Mouse (Mus musculus): Measurements from ENCODE around the gene Serpinf2. TPM values are rescaled to one million over a fixed set of nuclear protein-coding genes. Genes with fewer than 3 reads are reported as not detected.

Serpinf2 gene
- polyA plus RNA-seq, 1 experiment from 2014 or later = 0.08 TPM

- no peaks in the 10 kb centered on the region for H3K9me3 ChIP-seq
- H3K4me1 ChIP-seq = peaks cover 25% of the 10 kb centered on the region
- no peak overlapping the region for H3K9ac ChIP-seq
- H3K4me3 ChIP-seq = no peak overlapping the region
- no peak overlapping the region for H3K27ac ChIP-seq
- H3K27me3 ChIP-seq = no peaks in the 10 kb centered on the region
- H3K36me3 ChIP-seq = 0 out of 2 replicates have a peak, but pooled peaks cover 10% of the 10 kb centered on the region
- no peak overlapping the region for H3K4me2 ChIP-seq (replicated peaks)
- no peak for ATAC-seq (ENCODE audit: insufficient number of reproducible peaks, insufficient read depth, low FRiP score, low TSS enrichment)
- WGBS = 86% methylated on average over 6 of the region's 6 CpGs
Observed at GRCm38 (mm10) chr11:75465051-75465450, 25.7 kb upstream of the Serpinf2 start.

DNA sequence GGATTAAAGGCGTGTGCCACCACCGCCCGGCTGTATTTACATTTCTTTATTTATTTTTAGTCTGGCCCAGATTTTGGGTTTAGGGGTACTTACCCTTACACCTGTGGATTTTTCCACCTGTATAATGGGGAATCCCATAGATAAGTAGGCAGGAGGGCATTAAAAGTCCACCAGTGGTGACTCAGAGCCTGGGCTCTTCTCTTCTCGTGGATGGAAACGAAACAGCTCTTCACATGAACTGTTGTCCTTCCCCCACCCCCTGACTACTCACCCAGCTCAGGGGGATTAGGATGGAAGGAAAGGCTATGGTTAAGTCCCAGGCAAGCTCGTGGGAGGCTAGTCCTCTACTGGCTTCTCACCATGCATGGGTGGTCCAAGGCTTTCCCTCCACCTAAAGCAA lies 25.0 kb upstream of the Serpinf2 start:
- no peak overlapping the region for H3K4me3 ChIP-seq
- no peak for ATAC-seq (ENCODE audit: insufficient number of reproducible peaks, insufficient read depth, low FRiP score, low TSS enrichment)
- no peaks in the 10 kb centered on the region for H3K27me3 ChIP-seq
- H3K4me2 ChIP-seq (replicated peaks) = no peak overlapping the region
- peaks cover 31% of the 10 kb centered on the region for H3K4me1 ChIP-seq
- no peak overlapping the region for H3K9ac ChIP-seq
- 88% methylated on average over 6 of the region's 6 CpGs for WGBS
- 0 out of 2 replicates have a peak, but pooled peaks cover 10% of the 10 kb centered on the region for H3K36me3 ChIP-seq
- no peaks in the 10 kb centered on the region for H3K9me3 ChIP-seq
- no peak overlapping the region for H3K27ac ChIP-seq

DNA sequence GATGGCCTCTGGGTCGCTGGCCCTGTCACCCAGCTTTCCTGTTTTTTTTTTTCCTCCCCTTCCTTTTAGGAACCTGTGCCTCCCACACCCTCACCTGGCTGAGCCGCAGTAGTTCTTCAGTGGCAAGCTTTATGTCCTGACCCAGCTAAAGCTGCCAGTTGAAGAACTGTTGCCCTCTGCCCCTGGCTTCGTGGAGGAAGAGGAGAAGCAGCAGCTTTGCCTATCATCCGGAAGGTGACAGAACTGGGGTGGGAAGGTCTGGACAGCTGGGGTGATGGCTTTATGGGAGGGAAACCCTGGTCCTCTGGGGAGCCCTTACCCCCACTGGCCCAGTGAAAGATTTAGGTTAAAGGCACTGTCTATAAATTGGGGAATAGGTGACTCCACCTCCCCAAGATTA lies 24.2 kb upstream of the Serpinf2 start:
- H3K4me1 ChIP-seq = peaks cover 33% of the 10 kb centered on the region
- ATAC-seq (ENCODE audit: insufficient number of reproducible peaks, insufficient read depth, low FRiP score, low TSS enrichment) = no peak
- H3K4me3 ChIP-seq = no peak overlapping the region
- peak overlapping the region; percentile 81; the same call in 1 of the 2 replicates for H3K27ac ChIP-seq
- 60% methylated on average over 4 of the region's 4 CpGs for WGBS
- no peaks in the 10 kb centered on the region for H3K27me3 ChIP-seq
- 0 out of 2 replicates have a peak, but pooled peaks cover 10% of the 10 kb centered on the region for H3K36me3 ChIP-seq
- no peak overlapping the region for H3K9ac ChIP-seq
- H3K9me3 ChIP-seq = no peaks in the 10 kb centered on the region
- peak overlapping the region; percentile 98 for H3K4me2 ChIP-seq (replicated peaks)

GRCm38 (mm10) chr11:75462865-75463336 lies 23.5 kb upstream of the Serpinf2 start:
- ATAC-seq (ENCODE audit: insufficient number of reproducible peaks, insufficient read depth, low FRiP score, low TSS enrichment) = no peak
- WGBS = 0% methylated on average over 9 of the region's 9 CpGs

GRCm38 (mm10) chr11:75462253-75462783 lies 22.9 kb upstream of the Serpinf2 start:
- Histone ChIP-seq H3K4me2 (replicated peaks) (peak overlapping the region; percentile 98), H3K27me3 (no peaks in the 10 kb centered on the region), H3K36me3 (0 out of 2 replicates have a peak, but pooled peaks cover 10% of the 10 kb centered on the region), H3K4me1 (peaks cover 33% of the 10 kb centered on the region), H3K9me3 (no peaks in the 10 kb centered on the region), H3K9ac (peak overlapping the region; percentile 56), H3K4me3 (peak overlapping the region; percentile 69), H3K27ac (peak overlapping the region; percentile 81)
- ATAC-seq (ENCODE audit: insufficient number of reproducible peaks, insufficient read depth, low FRiP score, low TSS enrichment) = no peak
- WGBS = 4% methylated on average over 16 of the region's 16 CpGs

More at GRCm38 (mm10) chr11:75462865-75463336, 23.5 kb upstream of the Serpinf2 start:
- Histone ChIP-seq H3K4me3 (peak overlapping the region; percentile 69), H3K9me3 (no peaks in the 10 kb centered on the region), H3K9ac (no peak overlapping the region), H3K36me3 (0 out of 2 replicates have a peak, but pooled peaks cover 10% of the 10 kb centered on the region), H3K27me3 (no peaks in the 10 kb centered on the region), H3K4me1 (peaks cover 33% of the 10 kb centered on the region), H3K27ac (peak overlapping the region; percentile 81), H3K4me2 (replicated peaks) (peak overlapping the region; percentile 98)

GRCm38 (mm10) chr11:75461743-75462252 lies 22.4 kb upstream of the Serpinf2 start:
- Histone ChIP-seq H3K9ac (peak overlapping the region; percentile 56), H3K4me3 (peak overlapping the region; percentile 69), H3K27ac (peak overlapping the region; percentile 81), H3K4me1 (peaks cover 33% of the 10 kb centered on the region), H3K4me2 (replicated peaks) (peak overlapping the region; percentile 98), H3K9me3 (no peaks in the 10 kb centered on the region), H3K36me3 (0 out of 2 replicates have a peak, but pooled peaks cover 10% of the 10 kb centered on the region), H3K27me3 (no peaks in the 10 kb centered on the region)
- WGBS = under 1% methylated on average over 30 of the region's 30 CpGs
- 0 out of 2 replicates have a peak, but pooled peaks have one; percentile 1 for ATAC-seq (ENCODE audit: insufficient number of reproducible peaks, insufficient read depth, low FRiP score, low TSS enrichment)

GRCm38 (mm10) chr11:75460844-75461742 lies 21.7 kb upstream of the Serpinf2 start, which contains the start of gene Tlcd2:
Tlcd2 (plus strand) TSS chr11:75461715.
- Histone ChIP-seq H3K9me3 (no peaks in the 10 kb centered on the region), H3K27me3 (no peaks in the 10 kb centered on the region), H3K27ac (peak within 1 kb of the TSS; percentile 95), H3K4me1 (peaks cover 33% of the 10 kb centered on the region), H3K4me2 (replicated peaks) (peak within 1 kb of the TSS; percentile 98), H3K4me3 (peak within 1 kb of the TSS; percentile 69), H3K36me3 (0 out of 2 replicates have a peak, but pooled peaks cover 10% of the 10 kb centered on the region), H3K9ac (peak within 1 kb of the TSS; percentile 59)
- ATAC-seq (ENCODE audit: insufficient number of reproducible peaks, insufficient read depth, low FRiP score, low TSS enrichment) = peak; percentile 95
- WGBS = under 1% methylated on average over 46 of the region's 46 CpGs

- no peaks in the 10 kb centered on the region for H3K27me3 ChIP-seq
- H3K4me3 ChIP-seq = peak overlapping the region; percentile 69
- H3K4me2 ChIP-seq (replicated peaks) = peak overlapping the region; percentile 98
- H3K36me3 ChIP-seq = 0 out of 2 replicates have a peak, but pooled peaks cover 3% of the 10 kb centered on the region
- peak overlapping the region; percentile 59 for H3K9ac ChIP-seq
- peak overlapping the region; percentile 95 for H3K27ac ChIP-seq
- 2% methylated on average over 19 of the region's 19 CpGs for WGBS
- H3K9me3 ChIP-seq = no peaks in the 10 kb centered on the region
- no peak for ATAC-seq (ENCODE audit: insufficient number of reproducible peaks, insufficient read depth, low FRiP score, low TSS enrichment)
- H3K4me1 ChIP-seq = peaks cover 33% of the 10 kb centered on the region
Observed at GRCm38 (mm10) chr11:75460103-75460843, 20.9 kb upstream of the Serpinf2 start.

DNA sequence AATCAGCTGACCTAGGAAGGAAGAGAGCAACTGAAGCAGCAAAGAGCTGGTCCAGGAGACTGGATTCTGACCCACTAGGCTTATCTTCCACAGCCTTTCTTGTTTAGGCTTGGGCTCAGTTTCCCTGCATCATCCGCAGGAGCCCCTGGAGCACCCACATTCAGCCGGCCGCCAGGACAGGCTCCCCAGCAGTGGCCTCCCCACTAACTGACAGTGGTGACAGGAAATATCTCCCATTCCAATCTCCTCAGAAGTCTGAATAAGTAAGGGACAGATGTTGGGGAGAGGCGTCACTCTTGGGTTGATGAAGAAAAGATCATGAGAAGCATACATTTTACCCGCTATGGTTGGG lies 20.3 kb upstream of the Serpinf2 start:
- Histone ChIP-seq H3K36me3 (no peaks in the 10 kb centered on the region), H3K4me1 (peaks cover 38% of the 10 kb centered on the region), H3K4me2 (replicated peaks) (peak overlapping the region; percentile 98), H3K9ac (no peak overlapping the region; the same call in 1 of the 2 replicates), H3K4me3 (peak overlapping the region; percentile 69; the same call in 1 of the 2 replicates), H3K27me3 (no peaks in the 10 kb centered on the region), H3K27ac (peak overlapping the region; percentile 95), H3K9me3 (no peaks in the 10 kb centered on the region)
- 21% methylated on average over 5 of the region's 5 CpGs for WGBS
- ATAC-seq (ENCODE audit: insufficient number of reproducible peaks, insufficient read depth, low FRiP score, low TSS enrichment) = no peak

- Histone ChIP-seq H3K4me1 (peaks cover 39% of the 10 kb centered on the region), H3K27ac (peak overlapping the region; percentile 95), H3K4me3 (0 out of 2 replicates have a peak overlapping the region, but pooled peaks have one; percentile 69), H3K27me3 (no peaks in the 10 kb centered on the region), H3K9ac (no peak overlapping the region; the same call in 1 of the 2 replicates), H3K9me3 (no peaks in the 10 kb centered on the region), H3K4me2 (replicated peaks) (no peak overlapping the region; the same call in 1 of the 2 replicates), H3K36me3 (no peaks in the 10 kb centered on the region)
- WGBS = 70% methylated on average over 5 of the region's 5 CpGs
- no peak for ATAC-seq (ENCODE audit: insufficient number of reproducible peaks, insufficient read depth, low FRiP score, low TSS enrichment)
Observed at GRCm38 (mm10) chr11:75459141-75459711, 19.8 kb upstream of the Serpinf2 start.
